Mouse (Mus musculus) forebrain, postnatal 0 days (tissue): Measurements from ENCODE around the gene Slc9b2. TPM values are rescaled to one million over a fixed set of nuclear protein-coding genes. Genes with fewer than 3 reads are reported as not detected.

Experiments used
- ATAC-seq: fragments of 200-750 bp; cut with Nextera tagmentation; 2 replicates; pipeline ENCODE4 v1.8.0; 2017; ENCODE audit warnings: mild to moderate bottlenecking, moderate library complexity
- DNase-seq: peaks from one replicate; pipeline ENCODE4 v3.0.0-alpha.2; 2015
- H3K27ac ChIP-seq: fragments of 300-500 bp; sonication (generic); 2 replicates; pipeline ENCODE4 v1.5.1; 2014; ENCODE audit warnings: low read depth, mild to moderate bottlenecking, antibody characterized with exemption, low read length, moderate library complexity, mixed read lengths
- H3K27me3 ChIP-seq: fragments of 300-500 bp; sonication (generic); 2 replicates; pipeline ENCODE4 v1.6.1; 2014; ENCODE audit warnings: mild to moderate bottlenecking, low read length, mixed read lengths; ENCODE audit not compliant: insufficient read depth
- H3K36me3 ChIP-seq: fragments of 300-500 bp; sonication (generic); 2 replicates; pipeline ENCODE4 v1.6.1; 2014; ENCODE audit warnings: mild to moderate bottlenecking, moderate library complexity; ENCODE audit not compliant: insufficient read depth
- H3K4me1 ChIP-seq: fragments of 300-500 bp; sonication (generic); 2 replicates; pipeline ENCODE4 v1.6.1; 2014; ENCODE audit warnings: antibody characterized with exemption; ENCODE audit not compliant: insufficient read depth
- H3K4me2 ChIP-seq: fragments of 300-500 bp; sonication (generic); 2 replicates; pipeline ENCODE4 v1.6.1; 2014; ENCODE audit warnings: low read depth, mild to moderate bottlenecking, moderate library complexity
- H3K4me3 ChIP-seq: fragments of 300-500 bp; sonication (generic); 2 replicates; pipeline ENCODE4 v1.5.1; 2014; ENCODE audit warnings: low read depth, low read length, mixed read lengths
- H3K9ac ChIP-seq: fragments of 300-500 bp; sonication (generic); 2 replicates; pipeline ENCODE4 v1.6.1; 2014; ENCODE audit warnings: mild to moderate bottlenecking
- H3K9me3 ChIP-seq: fragments of 300-500 bp; sonication (generic); 2 replicates; pipeline ENCODE4 v1.6.1; 2016; ENCODE audit warnings: low read length
- CTCF ChIP-seq: sonication (generic); IDR thresholded peaks from 2 replicates; pipeline ENCODE4 v1.5.1; 2016; ENCODE audit warnings: antibody characterized with exemption, control low read depth, low read depth
- WGBS: fragments of 180-500 bp; shearing (Covaris S2); extraction: QIAGEN DNeasy Blood & Tissue Kit; methylation state at CpG from one replicate; pipeline ENCODE4 v1.1.7; 2014; 5-methylcytosine and 5-hydroxymethylcytosine counted together
- polyA plus RNA-seq: library from polyadenylated mRNA; unstranded; fragments of >200 nt; fragmentation: Nextera tagmentation; extraction: Ambion mirVana; gene quantifications from 2 replicates; pipeline ENCODE4 v1.2.1, GENCODE M21; 2015
- total RNA-seq: library from RNA; depleted of rRNA; stranded (reverse); fragments of >200 nt; gene quantifications from 2 replicates; pipeline ENCODE4 v1.2.3, GENCODE M21; 2014

Slc9b2 gene
- total and polyA plus RNA-seq, 2 experiments from 2014 or later = 2.3 to 2.6 TPM

- Histone ChIP-seq H3K4me3 (no peak overlapping the region), H3K4me1 (no peaks in the 10 kb centered on the region; the same call in 1 of the 2 replicates), H3K4me2 (no peak overlapping the region), H3K27me3 (no peaks in the 10 kb centered on the region), H3K9me3 (no peaks in the 10 kb centered on the region), H3K27ac (no peak overlapping the region), H3K36me3 (no peaks in the 10 kb centered on the region), H3K9ac (no peak overlapping the region)
- 2% methylated on average over 2 of the region's 2 CpGs for WGBS
- DNase-seq = no peak
- no peak for ATAC-seq
- no peak for TF ChIP-seq CTCF
These were observed 5.5 kb downstream of the Slc9b2 start for GRCm38 (mm10) chr3:135312916-135313491.

GRCm38 (mm10) chr3:135313727-135314126 lies 6.2 kb downstream of the Slc9b2 start:
- H3K9me3 ChIP-seq = no peaks in the 10 kb centered on the region
- no peak for TF ChIP-seq CTCF
- no peak overlapping the region for H3K4me3 ChIP-seq
- 26% methylated on average over 2 of the region's 2 CpGs for WGBS
- H3K4me2 ChIP-seq = no peak overlapping the region
- H3K4me1 ChIP-seq = no peaks in the 10 kb centered on the region
- H3K27me3 ChIP-seq = no peaks in the 10 kb centered on the region
- H3K9ac ChIP-seq = no peak overlapping the region
- ATAC-seq (peak; percentile 86), DNase-seq (no peak)
- H3K36me3 ChIP-seq = no peaks in the 10 kb centered on the region
- no peak overlapping the region for H3K27ac ChIP-seq

GRCm38 (mm10) chr3:135314811-135315210 lies 7.3 kb downstream of the Slc9b2 start:
- Histone ChIP-seq H3K36me3 (no peaks in the 10 kb centered on the region), H3K4me3 (no peak overlapping the region), H3K27me3 (no peaks in the 10 kb centered on the region), H3K4me1 (no peaks in the 10 kb centered on the region), H3K9me3 (no peaks in the 10 kb centered on the region), H3K4me2 (no peak overlapping the region), H3K9ac (no peak overlapping the region), H3K27ac (no peak overlapping the region)
- DNase-seq = no peak
- 0 out of 2 replicates have a peak, but pooled peaks have one; percentile 14 for ATAC-seq
- 67% methylated on average over 2 of the region's 2 CpGs for WGBS
- no peak for TF ChIP-seq CTCF

GRCm38 (mm10) chr3:135315720-135316425 lies 8.4 kb downstream of the Slc9b2 start:
- no peaks in the 10 kb centered on the region for H3K9me3 ChIP-seq
- 94% methylated on average over 9 of the region's 9 CpGs for WGBS
- H3K4me1 ChIP-seq = no peaks in the 10 kb centered on the region
- no peaks in the 10 kb centered on the region for H3K27me3 ChIP-seq
- H3K9ac ChIP-seq = no peak overlapping the region
- no peak overlapping the region for H3K27ac ChIP-seq
- TF ChIP-seq CTCF = no peak
- H3K36me3 ChIP-seq = no peaks in the 10 kb centered on the region
- ATAC-seq = no peak
- DNase-seq = no peak
- H3K4me3 ChIP-seq = no peak overlapping the region
- H3K4me2 ChIP-seq = no peak overlapping the region

GRCm38 (mm10) chr3:135318331-135318730 lies 10.8 kb downstream of the Slc9b2 start:
- TF ChIP-seq CTCF = no peak
- Histone ChIP-seq H3K27me3 (no peaks in the 10 kb centered on the region), H3K9ac (no peak overlapping the region), H3K36me3 (no peaks in the 10 kb centered on the region), H3K4me3 (no peak overlapping the region), H3K9me3 (no peaks in the 10 kb centered on the region), H3K4me2 (no peak overlapping the region), H3K27ac (no peak overlapping the region), H3K4me1 (no peaks in the 10 kb centered on the region)
- WGBS = 88% methylated on average over 11 of the region's 11 CpGs
- no peak for DNase-seq
- ATAC-seq = no peak

GRCm38 (mm10) chr3:135324354-135324753 lies 16.9 kb downstream of the Slc9b2 start:
- Histone ChIP-seq H3K4me2 (no peak overlapping the region), H3K36me3 (no peaks in the 10 kb centered on the region), H3K4me3 (no peak overlapping the region), H3K4me1 (no peaks in the 10 kb centered on the region), H3K27ac (no peak overlapping the region), H3K27me3 (no peaks in the 10 kb centered on the region), H3K9me3 (no peaks in the 10 kb centered on the region), H3K9ac (no peak overlapping the region)
- DNase-seq (peak; percentile 21), ATAC-seq (peak; percentile 78; the same call in 1 of the 2 replicates)
- no peak for TF ChIP-seq CTCF
- WGBS = 28% methylated on average over 6 of the region's 6 CpGs

- Histone ChIP-seq H3K4me2 (no peak overlapping the region), H3K4me1 (no peaks in the 10 kb centered on the region), H3K27me3 (no peaks in the 10 kb centered on the region), H3K9ac (no peak overlapping the region), H3K4me3 (no peak overlapping the region), H3K27ac (no peak overlapping the region), H3K9me3 (no peaks in the 10 kb centered on the region), H3K36me3 (no peaks in the 10 kb centered on the region)
- ATAC-seq = no peak
- no peak for TF ChIP-seq CTCF
- WGBS = 83% methylated on average over 6 of the region's 6 CpGs
- no peak for DNase-seq
These were observed 19.7 kb downstream of the Slc9b2 start for GRCm38 (mm10) chr3:135327176-135327575.
